Mouse (Mus musculus): ENCODE data around the gene Klhl6.
"Not testable (repeated sequence)": the region's sequence is repeated elsewhere in the genome, so short reads cannot be mapped to it uniquely, and the experiment has no call there.

- not testable (repeated sequence) for TF ChIP-seq CTCF (IDR thresholded peaks at IDR 0.05 in 2 of 3, conservative IDR thresholded peaks at IDR 0.05 in 1 of 3; ENCODE audit: control insufficient read depth in 1 of 3, insufficient read depth in 1 of 3, low read depth in 2 of 3, low read length in 3 of 3, poor library complexity in 1 of 3, severe bottlenecking in 1 of 3); HCFC1 (IDR thresholded peaks at IDR 0.05; ENCODE audit: low read depth, low read length)
These were observed 14.1 kb upstream of the Klhl6 start for GRCm38 (mm10) chr16:19996913-19997312.
